Mouse (Mus musculus) hindbrain, embryonic 10.5 days (tissue): ENCODE measurements at regions not wholly inside any gene's neighbourhood (a gene's known extent, or its start where the extent isn't known, plus 50 kb on each side); places are given as distances from the start of the nearest gene placed in this dataset.

Source experiments
- DNase-seq: peaks from one replicate; pipeline ENCODE4 v3.0.0-alpha.2; 2017; ENCODE audit warnings: low spot score
- H3K27ac ChIP-seq: fragments of 300-500 bp; sonication (generic); 2 replicates; pipeline ENCODE4 v1.5.1; 2016; ENCODE audit warnings: mild to moderate bottlenecking, moderate library complexity
- H3K27me3 ChIP-seq: fragments of 300-500 bp; sonication (generic); 2 replicates; pipeline ENCODE4 v1.6.1; 2016; ENCODE audit warnings: mild to moderate bottlenecking; ENCODE audit not compliant: poor library complexity, insufficient read depth, severe bottlenecking
- H3K36me3 ChIP-seq: fragments of 300-500 bp; sonication (generic); 2 replicates; pipeline ENCODE4 v1.6.1; 2016; ENCODE audit warnings: mild to moderate bottlenecking, moderate library complexity
- H3K4me1 ChIP-seq: fragments of 300-500 bp; sonication (generic); replicated peaks from 2 replicates; pipeline ENCODE4 v1.6.1; 2016; ENCODE audit warnings: mild to moderate bottlenecking
- H3K4me3 ChIP-seq: fragments of 300-500 bp; sonication (generic); 2 replicates; pipeline ENCODE4 v1.5.1; 2016; ENCODE audit warnings: mild to moderate bottlenecking, moderate library complexity
- H3K9me3 ChIP-seq: fragments of 300-500 bp; sonication (generic); 2 replicates; pipeline ENCODE4 v1.6.1; 2016; ENCODE audit warnings: mild to moderate bottlenecking, moderate library complexity
- whole genome bisulfite sequencing: fragments of 180-500 bp; shearing (Covaris S2); methylation state at CpG from one replicate; pipeline ENCODE4 v1.1.7; 2016; 5-methylcytosine and 5-hydroxymethylcytosine counted together

GRCm38 (mm10) chr6:12140596-12140995, 233.0 kb downstream of the Phf14 start:
- Histone ChIP-seq H3K4me3 (no peak overlapping the region), H3K27me3 (no peaks in the 10 kb centered on the region), H3K9me3 (no peaks in the 10 kb centered on the region), H3K27ac (no peak overlapping the region), H3K36me3 (no peaks in the 10 kb centered on the region), H3K4me1 (no peaks in the 10 kb centered on the region)
- 83% methylated on average over 2 of the region's 2 CpGs for WGBS
- DNase-seq = no peak

GRCm38 (mm10) chr6:12145216-12145615, 237.6 kb downstream of the Phf14 start:
- Histone ChIP-seq H3K4me1 (no peaks in the 10 kb centered on the region), H3K27me3 (no peaks in the 10 kb centered on the region), H3K4me3 (no peak overlapping the region), H3K27ac (no peak overlapping the region), H3K9me3 (no peaks in the 10 kb centered on the region), H3K36me3 (no peaks in the 10 kb centered on the region)
- 60% methylated on average over 3 of the region's 3 CpGs for WGBS
- DNase-seq = no peak

DNA sequence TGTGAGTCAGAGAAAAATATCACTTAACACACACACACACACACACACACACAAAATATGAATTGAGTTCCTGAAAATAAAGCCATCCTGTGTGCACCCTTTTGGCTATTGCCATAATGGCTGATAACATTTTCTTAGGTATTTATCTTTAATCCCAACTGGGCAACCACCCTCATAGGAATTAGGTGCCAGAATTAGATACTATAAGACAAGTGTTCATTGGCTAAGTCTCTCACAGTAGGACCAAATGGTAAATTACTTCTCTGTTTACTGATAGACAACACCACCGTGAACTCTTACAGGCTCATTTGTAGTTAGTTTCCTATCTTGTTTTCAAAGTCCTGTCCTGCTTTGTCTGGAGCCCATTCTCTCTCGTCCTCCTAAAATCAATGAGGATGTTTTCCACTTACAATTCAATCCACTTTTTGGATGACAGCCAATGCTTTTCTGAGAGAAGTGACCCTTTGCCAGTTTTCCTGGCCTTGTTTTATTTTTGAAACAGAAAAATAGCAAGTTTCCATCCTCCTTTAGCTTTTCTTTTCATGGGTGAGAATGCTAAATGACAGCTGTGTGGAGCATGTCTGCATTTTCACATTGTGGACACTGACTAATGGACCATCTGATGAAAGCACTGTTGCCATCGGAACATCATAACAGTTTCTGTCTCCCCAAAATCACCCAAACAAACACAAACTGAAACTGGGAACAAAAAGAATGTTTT, 243.2 kb downstream of the Phf14 start:
- WGBS = 73% methylated on average over 3 of the region's 3 CpGs
- no peak for DNase-seq
- Histone ChIP-seq H3K4me3 (no peak overlapping the region), H3K9me3 (no peaks in the 10 kb centered on the region), H3K27ac (no peak overlapping the region), H3K27me3 (no peaks in the 10 kb centered on the region), H3K4me1 (no peaks in the 10 kb centered on the region), H3K36me3 (no peaks in the 10 kb centered on the region)

DNA sequence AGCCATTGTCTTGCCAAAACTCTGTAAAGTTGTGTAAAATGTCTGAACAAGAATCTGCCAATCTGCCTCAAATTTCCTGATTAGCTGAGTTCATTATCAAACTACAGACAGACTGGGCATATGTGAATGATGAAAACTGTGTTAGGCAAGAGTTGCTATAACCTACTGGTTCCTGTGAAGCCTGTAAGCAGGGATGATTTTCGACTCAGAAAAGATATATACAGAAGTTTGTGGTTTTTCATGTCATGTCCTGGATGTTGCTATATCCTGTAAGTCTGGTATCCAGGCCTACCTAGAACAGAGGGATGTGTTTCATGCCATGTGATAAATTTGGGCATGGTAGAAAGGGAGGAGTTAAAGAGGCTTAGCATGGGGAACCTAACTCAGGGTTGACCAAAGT, 256.4 kb downstream of the Phf14 start:
- no peak for DNase-seq
- Histone ChIP-seq H3K4me3 (no peak overlapping the region), H3K27me3 (no peaks in the 10 kb centered on the region), H3K27ac (no peak overlapping the region), H3K36me3 (no peaks in the 10 kb centered on the region), H3K9me3 (no peaks in the 10 kb centered on the region), H3K4me1 (no peaks in the 10 kb centered on the region)
- 83% methylated on average over 1 of the region's 1 CpGs for WGBS

DNA sequence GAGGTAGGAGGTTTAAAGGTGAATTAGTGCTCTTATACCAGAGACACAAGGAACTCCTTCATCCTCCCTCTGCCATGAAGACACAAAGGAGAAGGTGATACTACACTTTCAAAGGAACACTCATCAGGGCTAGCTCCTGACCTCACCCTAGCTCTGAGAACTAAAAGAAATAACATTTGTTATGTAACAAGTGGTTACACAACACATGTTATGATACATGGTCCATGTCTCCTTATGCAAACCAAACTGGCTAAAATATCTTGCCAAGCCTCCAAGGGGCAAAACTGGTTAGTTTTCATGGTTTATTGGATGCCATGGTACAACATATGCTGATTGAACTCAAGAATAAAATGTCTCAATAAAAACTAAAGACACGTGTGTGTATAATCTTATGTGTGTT, 260.9 kb downstream of the Phf14 start:
- no peaks in the 10 kb centered on the region for H3K27me3 ChIP-seq
- DNase-seq = no peak
- no peak overlapping the region for H3K27ac ChIP-seq
- no peaks in the 10 kb centered on the region for H3K36me3 ChIP-seq
- H3K4me1 ChIP-seq = no peaks in the 10 kb centered on the region
- no peaks in the 10 kb centered on the region for H3K9me3 ChIP-seq
- no peak overlapping the region for H3K4me3 ChIP-seq
- WGBS = 87% methylated on average over 1 of the region's 1 CpGs

- Histone ChIP-seq H3K4me3 (no peak overlapping the region), H3K9me3 (no peaks in the 10 kb centered on the region), H3K4me1 (no peaks in the 10 kb centered on the region), H3K36me3 (no peaks in the 10 kb centered on the region), H3K27ac (no peak overlapping the region), H3K27me3 (no peaks in the 10 kb centered on the region)
- DNase-seq = no peak
- 72% methylated on average over 7 of the region's 7 CpGs for WGBS
Observed at GRCm38 (mm10) chr6:12169431-12169830, 261.8 kb downstream of the Phf14 start.

DNA sequence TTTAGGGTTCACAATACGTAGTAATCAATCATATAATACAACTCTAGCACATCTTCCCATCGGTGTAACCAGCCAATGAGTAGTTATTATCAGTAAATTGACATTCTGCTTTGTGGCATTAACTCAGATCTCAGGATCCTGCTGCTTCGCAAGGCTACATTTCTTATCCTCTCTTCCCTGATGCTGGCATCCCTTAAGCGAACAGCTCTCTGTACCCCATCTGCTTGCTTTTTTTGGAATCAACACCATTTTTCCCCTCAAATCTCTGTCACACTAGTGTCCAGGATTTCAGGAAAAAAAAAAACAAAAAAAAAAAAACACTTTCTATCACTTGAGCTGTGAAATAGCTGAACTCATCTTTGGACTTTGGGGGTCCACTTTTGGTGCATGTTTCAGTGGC, 263.1 kb downstream of the Phf14 start:
- WGBS = 90% methylated on average over 4 of the region's 4 CpGs
- 0 out of 2 replicates have a peak, but pooled peaks cover 3% of the 10 kb centered on the region for H3K9me3 ChIP-seq
- DNase-seq = no peak
- no peaks in the 10 kb centered on the region for H3K36me3 ChIP-seq
- no peaks in the 10 kb centered on the region for H3K27me3 ChIP-seq
- no peak overlapping the region for H3K4me3 ChIP-seq
- H3K27ac ChIP-seq = no peak overlapping the region
- H3K4me1 ChIP-seq = no peaks in the 10 kb centered on the region

DNA sequence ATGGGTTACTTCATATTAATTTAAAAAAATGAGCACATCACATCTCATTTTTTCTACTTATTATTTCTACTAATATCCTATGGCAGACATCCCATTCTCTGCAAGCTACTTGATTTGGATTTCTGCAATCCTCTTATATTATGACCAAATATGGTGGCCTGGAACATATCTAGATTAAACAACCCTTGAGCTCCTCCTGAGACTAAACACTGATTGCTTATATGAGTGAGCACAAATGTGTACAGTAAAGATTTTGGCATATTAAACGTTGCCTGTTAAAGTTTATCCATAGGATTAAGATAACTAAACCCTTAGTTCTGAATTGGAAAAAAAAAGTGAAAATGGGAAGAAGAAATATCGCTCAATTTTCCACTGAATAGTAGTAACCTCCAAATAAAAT, 263.6 kb downstream of the Phf14 start:
- no peak overlapping the region for H3K27ac ChIP-seq
- no peaks in the 10 kb centered on the region for H3K36me3 ChIP-seq
- DNase-seq = no peak
- no peak overlapping the region for H3K4me3 ChIP-seq
- H3K4me1 ChIP-seq = no peaks in the 10 kb centered on the region
- H3K9me3 ChIP-seq = 0 out of 2 replicates have a peak, but pooled peaks cover 3% of the 10 kb centered on the region
- no peaks in the 10 kb centered on the region for H3K27me3 ChIP-seq
- WGBS = 86% methylated on average over 2 of the region's 2 CpGs

DNA sequence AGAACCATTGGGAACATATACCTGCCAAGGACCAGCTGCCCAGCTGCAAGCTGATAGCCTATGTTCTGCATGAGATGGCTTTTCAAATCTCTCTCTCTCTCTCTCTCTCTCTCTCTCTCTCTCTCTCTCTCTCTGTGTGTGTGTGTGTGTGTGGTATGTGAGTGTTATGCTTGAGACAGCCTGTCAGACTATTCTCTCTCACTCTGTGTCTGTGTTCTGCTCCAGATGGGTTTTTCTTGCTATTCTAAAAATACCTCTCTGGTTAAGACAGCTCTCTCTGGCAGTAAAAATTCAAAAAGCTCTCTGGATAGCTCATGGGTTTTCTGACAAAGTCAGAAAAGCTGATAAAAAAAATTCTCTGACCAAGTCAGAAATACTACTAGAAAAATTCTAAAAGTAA, 270.4 kb downstream of the Phf14 start:
- H3K36me3 ChIP-seq = no peaks in the 10 kb centered on the region
- H3K9me3 ChIP-seq = 0 out of 2 replicates have a peak, but pooled peaks cover 3% of the 10 kb centered on the region
- H3K27me3 ChIP-seq = no peaks in the 10 kb centered on the region
- DNase-seq = no peak
- H3K4me3 ChIP-seq = no peak overlapping the region
- no peaks in the 10 kb centered on the region for H3K4me1 ChIP-seq
- H3K27ac ChIP-seq = no peak overlapping the region

DNA sequence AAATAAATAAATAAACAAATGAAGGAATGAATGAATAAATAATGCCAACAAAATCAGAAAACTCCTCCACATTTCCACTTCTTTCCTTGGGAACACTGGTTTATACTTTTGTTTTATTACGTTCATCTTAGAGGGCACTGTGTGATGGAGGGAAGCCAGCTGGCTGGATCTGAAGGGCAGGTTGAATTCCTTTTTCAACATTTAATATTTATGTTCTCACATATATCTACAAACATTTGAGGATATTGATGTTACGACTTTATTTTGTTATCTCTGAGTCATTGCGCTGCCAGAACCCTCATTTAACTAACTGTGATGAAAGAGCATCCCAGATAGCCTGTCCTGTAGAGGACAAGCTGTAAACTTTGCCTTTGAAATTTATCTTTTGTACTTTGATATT, 273.3 kb downstream of the Phf14 start:
- Histone ChIP-seq H3K4me1 (no peaks in the 10 kb centered on the region), H3K27me3 (no peaks in the 10 kb centered on the region), H3K36me3 (no peaks in the 10 kb centered on the region), H3K27ac (no peak overlapping the region), H3K4me3 (no peak overlapping the region), H3K9me3 (no peaks in the 10 kb centered on the region)
- DNase-seq = no peak
- 93% methylated on average over 3 of the region's 3 CpGs for WGBS

DNA sequence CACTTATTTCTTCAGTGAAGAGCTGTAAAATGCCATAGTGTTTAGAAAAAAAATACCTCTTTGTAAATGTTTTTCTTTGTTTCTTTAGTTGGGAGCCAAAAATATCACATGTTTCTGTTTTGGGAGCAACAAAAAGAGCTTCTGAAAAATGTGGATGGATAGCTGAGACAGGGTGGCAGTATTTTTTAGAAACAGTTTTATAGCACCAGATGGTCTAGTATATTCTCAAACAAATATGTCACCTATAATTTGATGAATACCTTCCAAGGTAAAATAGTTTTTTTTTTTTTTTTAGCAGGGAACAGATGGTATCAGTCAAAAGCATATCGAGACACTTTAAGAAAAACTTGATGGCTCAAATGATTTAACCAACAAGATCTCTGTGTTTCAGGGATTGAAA, 302.6 kb downstream of the Phf14 start:
- 91% methylated on average over 1 of the region's 1 CpGs for WGBS

DNA sequence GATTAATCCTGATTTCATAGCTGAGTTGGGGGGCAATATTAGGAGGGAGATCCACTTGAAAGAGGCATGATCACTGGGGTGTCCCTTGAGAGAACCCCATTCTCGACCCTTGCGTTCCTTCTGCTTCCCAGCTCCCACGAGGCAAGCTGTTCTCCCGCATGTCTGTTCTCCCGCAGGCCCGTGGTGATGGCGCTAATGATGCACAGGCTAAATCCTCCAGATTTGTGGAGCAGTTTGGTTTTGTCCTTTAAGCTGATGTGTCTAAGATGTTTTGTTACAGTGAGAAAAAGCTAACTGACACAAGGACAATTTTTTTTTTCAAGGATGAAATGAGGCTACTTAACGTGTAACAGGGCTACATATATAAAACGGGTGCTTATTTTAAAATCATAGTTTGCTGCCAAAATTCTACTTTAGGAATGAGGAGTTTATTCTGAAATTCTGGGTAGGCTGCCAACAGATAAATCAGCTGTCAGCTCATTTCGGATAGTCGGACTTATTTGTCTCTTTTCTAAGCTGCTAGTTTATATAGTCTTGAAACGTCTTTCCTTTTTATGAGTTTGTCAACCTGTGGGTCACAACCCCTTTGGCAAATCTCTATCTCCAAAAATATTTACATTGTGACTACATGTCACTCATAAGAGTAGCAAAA, 307.0 kb downstream of the Phf14 start:
- Histone ChIP-seq H3K9me3 (no peaks in the 10 kb centered on the region), H3K36me3 (no peaks in the 10 kb centered on the region), H3K4me1 (no peaks in the 10 kb centered on the region), H3K27ac (no peak overlapping the region), H3K27me3 (no peaks in the 10 kb centered on the region), H3K4me3 (no peak overlapping the region)
- DNase-seq = no peak
- 91% methylated on average over 12 of the region's 12 CpGs for WGBS

More for the DNA sequence above, 302.6 kb downstream of the Phf14 start:
- Histone ChIP-seq H3K4me3 (no peak overlapping the region), H3K36me3 (no peaks in the 10 kb centered on the region), H3K27me3 (no peaks in the 10 kb centered on the region), H3K9me3 (no peaks in the 10 kb centered on the region), H3K4me1 (no peaks in the 10 kb centered on the region), H3K27ac (no peak overlapping the region)
- no peak for DNase-seq

- Histone ChIP-seq H3K36me3 (no peaks in the 10 kb centered on the region), H3K27me3 (no peaks in the 10 kb centered on the region), H3K4me3 (no peak overlapping the region), H3K4me1 (no peaks in the 10 kb centered on the region), H3K9me3 (peaks cover 5% of the 10 kb centered on the region; the same call in 1 of the 2 replicates), H3K27ac (no peak overlapping the region)
- DNase-seq = no peak
- WGBS = 69% methylated on average over 1 of the region's 1 CpGs
Observed at GRCm38 (mm10) chr6:12215178-12215553, 307.6 kb downstream of the Phf14 start.
